Mouse (Mus musculus) B cell, adult 62 days (primary cell): Measurements from ENCODE around the gene Stac2. TPM values are rescaled to one million over a fixed set of nuclear protein-coding genes. Genes with fewer than 3 reads are reported as not detected.

Experiments
- total RNA-seq: library from RNA; stranded (reverse); gene quantifications from 4 replicates; pipeline ENCODE4 v1.2.4, GENCODE M21; 2023

Stac2 gene
- 31.3 to 36.4 TPM (median 33.4 TPM) in 4 replicates for total RNA-seq

DNA sequence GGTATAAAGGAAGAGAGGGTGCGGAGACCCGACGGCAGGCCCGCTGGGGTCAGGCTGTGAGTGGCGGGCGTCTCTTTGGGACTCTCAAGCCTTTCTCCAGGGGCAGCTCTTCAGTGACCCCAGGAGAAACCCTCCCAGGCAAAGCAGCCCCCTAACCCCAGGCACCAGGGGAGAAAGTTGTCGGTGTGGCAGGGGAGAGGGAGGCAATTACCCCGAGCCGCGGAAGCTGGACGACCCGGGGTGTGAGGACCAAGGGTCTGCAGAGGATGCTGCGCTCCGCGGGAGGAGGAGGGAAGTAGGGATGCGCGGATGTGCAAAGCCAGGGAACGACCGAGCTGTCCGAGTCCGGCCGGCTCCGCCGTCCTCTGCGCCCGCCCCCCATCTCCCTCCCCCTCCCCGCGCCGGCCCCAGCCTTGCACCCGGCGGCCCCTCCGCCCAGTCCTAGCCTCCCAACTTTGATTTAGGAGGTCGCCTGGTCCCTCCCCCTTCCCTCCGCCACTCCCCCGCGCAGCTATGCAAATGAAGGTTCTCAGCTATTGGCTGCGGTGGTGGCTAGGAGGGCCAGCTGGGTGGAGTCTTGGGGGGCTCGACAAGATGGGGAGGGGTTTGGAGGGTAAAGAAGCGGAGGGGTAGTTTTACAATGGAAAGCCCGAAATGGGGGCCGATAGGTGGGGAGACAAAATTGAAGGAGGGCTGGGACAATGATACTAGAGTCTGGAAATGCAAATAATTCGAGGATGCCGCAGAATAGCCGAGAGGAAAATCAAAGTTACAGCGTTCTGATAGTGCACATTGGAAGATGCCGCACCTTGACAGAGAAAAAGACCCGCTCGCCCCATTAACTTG is at the start of gene Stac2:
TSS of gene Stac2 (minus strand) at position 474 of the 846 bp plus-strand sequence.

GRCm38 (mm10) chr11:98026570-98027296 is 26.5 kb downstream of the Stac2 start, which contains the start of gene Rpl19:
Gene Rpl19 (plus strand): TSS chr11:98026710.

DNA sequence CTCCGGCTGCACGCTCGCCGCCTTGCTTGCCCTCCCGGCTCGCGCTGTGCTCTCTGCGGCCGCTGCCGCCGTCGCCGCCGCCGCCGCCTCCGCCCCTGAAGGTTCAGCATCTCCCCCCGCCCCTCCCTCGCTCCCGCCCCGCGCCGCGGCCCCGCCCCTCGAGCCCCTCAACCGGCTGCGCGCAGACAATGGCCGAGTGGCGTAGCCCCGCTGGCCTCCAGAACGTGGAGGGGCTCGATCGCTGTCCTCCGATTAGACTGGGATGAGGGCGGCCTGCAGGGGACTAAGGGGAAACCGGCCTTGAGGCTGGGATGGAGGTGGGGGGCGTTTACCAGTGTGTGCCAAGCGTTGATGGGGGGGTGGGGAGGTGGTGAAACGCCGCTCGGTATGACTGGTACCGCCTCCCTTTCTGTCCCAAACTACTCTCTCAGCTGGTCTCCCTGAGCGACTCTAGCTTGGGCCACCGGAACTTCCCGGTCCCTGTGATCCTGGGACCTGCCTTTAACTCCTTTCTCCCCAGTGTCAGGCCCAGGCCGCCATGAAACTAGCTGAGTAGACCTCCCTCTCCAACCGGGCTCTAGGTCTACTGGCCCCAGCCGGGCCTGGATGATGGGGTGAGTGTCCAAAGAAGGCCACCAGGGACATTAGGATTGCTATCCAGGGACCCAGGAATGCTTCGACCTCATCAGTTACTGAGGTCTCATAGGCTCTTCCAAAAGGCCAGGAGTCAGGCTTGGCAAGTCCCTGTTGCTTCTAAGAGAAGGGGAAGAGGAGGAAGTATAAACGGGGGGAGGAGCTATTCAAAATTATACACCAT is 30.5 kb downstream of the Stac2 start, which contains the start of gene Cacnb1:
TSS of gene Cacnb1 (minus strand) at position 480 of the 817 bp plus-strand sequence.

DNA sequence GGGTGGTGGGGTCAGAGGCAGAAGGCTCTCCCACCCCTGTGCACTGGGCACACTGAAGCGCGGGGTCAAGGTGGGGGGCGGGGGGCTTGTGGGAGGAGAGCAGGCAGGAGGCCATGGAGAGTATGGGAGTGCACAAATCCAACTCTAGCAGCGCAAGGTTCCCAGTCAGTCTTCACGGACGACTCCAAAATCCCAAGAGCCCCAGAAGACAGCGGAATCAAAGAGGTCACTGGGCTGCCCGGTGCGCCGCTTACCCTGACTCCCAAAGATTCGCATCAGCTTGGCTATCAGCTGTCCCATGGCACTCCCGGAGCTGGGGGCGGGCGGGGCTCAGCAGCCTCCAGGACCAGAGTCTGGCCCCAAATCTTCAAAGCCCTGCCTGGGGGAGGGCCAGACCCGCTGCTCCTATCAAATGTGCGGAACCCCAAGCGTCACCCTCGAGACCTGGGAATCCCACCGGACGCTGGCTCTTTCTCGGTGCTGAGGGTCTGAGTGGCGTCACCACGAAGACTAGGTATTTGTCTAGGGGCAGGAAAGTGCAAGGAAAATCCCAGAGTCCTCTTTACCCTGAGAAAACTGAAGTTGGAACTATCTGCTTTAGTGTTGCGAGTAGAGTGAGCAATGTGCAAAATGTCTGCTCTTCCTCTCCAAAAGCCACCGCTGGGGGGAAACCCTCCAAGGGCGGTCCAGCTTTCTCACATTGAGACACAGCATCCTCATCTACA is 57.5 kb downstream of the Stac2 start, which contains the start of gene Arl5c:
TSS of gene Arl5c (minus strand) at position 618 of the 725 bp plus-strand sequence.

Other genes starting within 250 kb of the Stac2 start
- 0.43 to 0.63 TPM in 2 of 4 replicates, not detected in the others for gene B230217C12Rik, start 212.7 kb downstream of the Stac2 start, total RNA-seq
- gene Fbxo47, start 169.3 kb downstream of the Stac2 start, total RNA-seq, result 0.85 to 1.9 TPM (median 1.3 TPM) in 4 replicates
- 0.66 to 1.3 TPM (median 1.2 TPM) in 4 replicates for gene Plxdc1, start 67.0 kb downstream of the Stac2 start, total RNA-seq
- gene Arl5c, start 57.3 kb downstream of the Stac2 start, total RNA-seq, result 50.3 to 68.7 TPM (median 59.9 TPM) in 4 replicates
- gene Cacnb1, start 30.4 kb downstream of the Stac2 start, total RNA-seq, result 4.9 to 7.6 TPM (median 5.8 TPM) in 4 replicates
- gene Rpl19, start 26.8 kb downstream of the Stac2 start, total RNA-seq, result 1,902 to 2,000 TPM (median 1,953 TPM) in 4 replicates
- gene Fbxl20, start 96.9 kb upstream of the Stac2 start, total RNA-seq, result 42.1 to 57.9 TPM (median 42.6 TPM) in 4 replicates
- gene Med1, start 139.8 kb upstream of the Stac2 start, total RNA-seq, result 73.7 to 86.8 TPM (median 82.7 TPM) in 4 replicates
- gene Cdk12, start 149.6 kb upstream of the Stac2 start, total RNA-seq, result 110 to 118 TPM (median 114 TPM) in 4 replicates